Mouse (Mus musculus) CH12.LX (cell line): ENCODE data around the gene Cipc. TPM values are rescaled to one million over a fixed set of nuclear protein-coding genes. Genes with fewer than 3 reads are reported as not detected.
A peak's percentile ranks its signal among the peaks of the same experiment; 100 is the strongest.

Experiments
- DNase-seq: peaks from one replicate; pipeline ENCODE4 v3.0.0-alpha.2; 2013; ENCODE audit errors: extremely low read depth
- H3K27ac ChIP-seq: 2 replicates; pipeline ENCODE4 v1.5.1; 2012; ENCODE audit warnings: low read depth, mild to moderate bottlenecking, control low read depth, moderate library complexity; ENCODE audit not compliant: insufficient read depth
- H3K27me3 ChIP-seq: replicated peaks from 2 replicates; pipeline ENCODE3; 2012; ENCODE audit warnings: inconsistent platforms
- H3K36me3 ChIP-seq, 2 experiments: replicated peaks in 1 of 2; 2 replicates each; pipeline versions ENCODE3 to v1.6.1; 2012; ENCODE audit warnings: inconsistent platforms in 1 of 2, low read length in 1 of 2, mild to moderate bottlenecking in 1 of 2, mixed read lengths in 1 of 2, moderate library complexity in 1 of 2; ENCODE audit not compliant: control insufficient read depth in 1 of 2, insufficient read depth in 1 of 2
- H3K4me1 ChIP-seq, 2 experiments: 2 replicates each; pipeline ENCODE4 v1.6.1; 2012; ENCODE audit warnings: inconsistent platforms in 1 of 2, moderate library complexity in 1 of 2; ENCODE audit not compliant: insufficient read depth in 2 of 2, control insufficient read depth in 1 of 2
- H3K4me2 ChIP-seq: 2 replicates; pipeline ENCODE4 v1.6.1; 2012; ENCODE audit warnings: low read depth, mild to moderate bottlenecking, control low read depth; ENCODE audit not compliant: poor library complexity, insufficient read depth, severe bottlenecking
- H3K4me3 ChIP-seq, 3 experiments: fragments of 150-350 bp in 1 of 3; sonication (generic) in 1 of 3; replicated peaks in 1 of 3; 2 replicates each; pipeline versions ENCODE3 to v1.5.1; 2011 to 2012; ENCODE audit warnings: low read depth in 2 of 3, low read length in 2 of 3, mild to moderate bottlenecking in 2 of 3, moderate library complexity in 2 of 3, control low read depth in 1 of 3, improper control_type of control experiment in 1 of 3, inconsistent platforms in 1 of 3, mixed read lengths in 1 of 3; ENCODE audit not compliant: poor library complexity in 1 of 3
- H3K79me2 ChIP-seq: replicated peaks from 2 replicates; pipeline ENCODE4 v1.6.1; 2012; ENCODE audit warnings: mild to moderate bottlenecking, moderate library complexity; ENCODE audit not compliant: control insufficient read depth, poor library complexity, insufficient read depth, severe bottlenecking; ENCODE audit errors: extremely low read depth
- H3K9ac ChIP-seq: 2 replicates; pipeline ENCODE4 v1.6.1; 2012; ENCODE audit warnings: low read depth, mild to moderate bottlenecking, control low read depth, moderate library complexity; ENCODE audit not compliant: insufficient read depth
- H3K9me3 ChIP-seq: replicated peaks from 2 replicates; pipeline ENCODE3; 2012; ENCODE audit warnings: low read length, inconsistent platforms, mixed read lengths
- BHLHE40 ChIP-seq: IDR thresholded peaks from 2 replicates; pipeline ENCODE4 v1.6.1; 2011; ENCODE audit warnings: mild to moderate bottlenecking, low read depth, low read length, improper control_type of control experiment
- CHD2 ChIP-seq: IDR thresholded peaks from 2 replicates; pipeline ENCODE4 v1.6.1; 2011; ENCODE audit warnings: low read length, improper control_type of control experiment
- CTCF ChIP-seq, 2 experiments: IDR thresholded peaks in 1 of 2; conservative IDR thresholded peaks in 1 of 2; 2 replicates each; pipeline ENCODE4 v1.5.1; 2011 to 2012; ENCODE audit warnings: low read depth in 2 of 2, low read length in 2 of 2, improper control_type of control experiment in 1 of 2, inconsistent platforms in 1 of 2, mild to moderate bottlenecking in 1 of 2, moderate library complexity in 1 of 2
- E2F4 ChIP-seq: IDR thresholded peaks from 2 replicates; pipeline ENCODE4 v1.6.1; 2011; ENCODE audit warnings: low read depth, low read length, improper control_type of control experiment; ENCODE audit not compliant: insufficient replicate concordance
- ELF1 ChIP-seq: IDR thresholded peaks from 2 replicates; pipeline ENCODE4 v1.6.1; 2014; ENCODE audit warnings: low read depth, mild to moderate bottlenecking, inconsistent platforms, low read length, improper control_type of control experiment
- EP300 ChIP-seq: IDR thresholded peaks from 2 replicates; pipeline ENCODE4 v1.6.1; 2011; ENCODE audit warnings: low read length, improper control_type of control experiment
- HCFC1 ChIP-seq: IDR thresholded peaks from 2 replicates; pipeline ENCODE4 v1.6.1; 2012; ENCODE audit warnings: low read depth, mild to moderate bottlenecking, inconsistent platforms, low read length, improper control_type of control experiment
- KAT2A ChIP-seq: IDR thresholded peaks from 2 replicates; pipeline ENCODE4 v1.6.1; 2012; ENCODE audit warnings: low read length, improper control_type of control experiment, inconsistent platforms; ENCODE audit not compliant: insufficient replicate concordance
- MAFK ChIP-seq: IDR thresholded peaks from 2 replicates; pipeline ENCODE4 v1.6.1; 2011; ENCODE audit warnings: low read length, improper control_type of control experiment; ENCODE audit not compliant: insufficient replicate concordance
- MAX ChIP-seq: IDR thresholded peaks from 2 replicates; pipeline ENCODE4 v1.6.1; 2011; ENCODE audit warnings: low read length, improper control_type of control experiment
- MAZ ChIP-seq: IDR thresholded peaks from 2 replicates; pipeline ENCODE4 v1.6.1; 2012; ENCODE audit warnings: low read depth, mild to moderate bottlenecking, inconsistent platforms, low read length, improper control_type of control experiment, moderate library complexity
- MEF2A ChIP-seq: IDR thresholded peaks from 2 replicates; pipeline ENCODE4 v1.6.1; 2014; ENCODE audit warnings: low read depth, mild to moderate bottlenecking, inconsistent platforms, low read length, improper control_type of control experiment, borderline replicate concordance
- MXI1 ChIP-seq: IDR thresholded peaks from 2 replicates; pipeline ENCODE4 v1.6.1; 2011; ENCODE audit warnings: mild to moderate bottlenecking, low read depth, low read length, improper control_type of control experiment
- NELFE ChIP-seq: IDR thresholded peaks from 2 replicates; pipeline ENCODE4 v1.6.1; 2011; ENCODE audit warnings: low read depth, low read length, improper control_type of control experiment
- POLR2A ChIP-seq: IDR thresholded peaks from 2 replicates; pipeline ENCODE4 v1.6.1; 2011; ENCODE audit warnings: low read depth, mild to moderate bottlenecking, improper control_type of control experiment, low read length
- RAD21 ChIP-seq: IDR thresholded peaks from 2 replicates; pipeline ENCODE4 v1.6.1; 2011; ENCODE audit warnings: low read depth, mild to moderate bottlenecking, low read length, improper control_type of control experiment, moderate library complexity
- RCOR1 ChIP-seq: conservative IDR thresholded peaks from 2 replicates; pipeline ENCODE4 v1.6.1; 2012; ENCODE audit warnings: low read depth, mild to moderate bottlenecking, inconsistent platforms, low read length, improper control_type of control experiment
- SIN3A ChIP-seq: IDR thresholded peaks from 2 replicates; pipeline ENCODE4 v1.6.1; 2012; ENCODE audit warnings: low read length, improper control_type of control experiment, inconsistent platforms
- SMC3 ChIP-seq: IDR thresholded peaks from 2 replicates; pipeline ENCODE4 v1.6.1; 2011; ENCODE audit warnings: low read depth, low read length, improper control_type of control experiment
- TBP ChIP-seq: conservative IDR thresholded peaks from 2 replicates; pipeline ENCODE4 v1.6.1; 2011; ENCODE audit warnings: low read depth, low read length, improper control_type of control experiment
- TCF12 ChIP-seq: IDR thresholded peaks from 2 replicates; pipeline ENCODE4 v1.6.1; 2014; ENCODE audit warnings: low read depth, mild to moderate bottlenecking, inconsistent platforms, low read length, improper control_type of control experiment
- UBTF ChIP-seq: IDR thresholded peaks from 2 replicates; pipeline ENCODE4 v1.6.1; 2012; ENCODE audit warnings: low read depth, mild to moderate bottlenecking, inconsistent platforms, low read length, improper control_type of control experiment, moderate library complexity
- USF1 ChIP-seq: IDR thresholded peaks from 2 replicates; pipeline ENCODE4 v1.6.1; 2014; ENCODE audit warnings: low read depth, mild to moderate bottlenecking, inconsistent platforms, low read length, improper control_type of control experiment
- USF2 ChIP-seq: conservative IDR thresholded peaks from 2 replicates; pipeline ENCODE4 v1.6.1; 2011; ENCODE audit warnings: low read depth, low read length, improper control_type of control experiment
- ZKSCAN1 ChIP-seq: IDR thresholded peaks from 2 replicates; pipeline ENCODE4 v1.6.1; 2012; ENCODE audit warnings: low read depth, inconsistent platforms, low read length, improper control_type of control experiment, borderline replicate concordance
- ZNF384 ChIP-seq: IDR thresholded peaks from 2 replicates; pipeline ENCODE4 v1.6.1; 2012; ENCODE audit warnings: low read depth, low read length, improper control_type of control experiment, inconsistent platforms
- dilution Hi-C: fragments of 300-500 bp; cut with MboI; formaldehyde crosslinking; loops from 2 replicates; pipeline ENCODE4 v1.14.3; 2020; ENCODE audit warnings: low sequenced_read_pairs; ENCODE audit not compliant: extremely low pct_unique_long_range_greater_than_20kb, extremely low pct_ligation_motif_present
- in situ Hi-C: fragments of 300-500 bp; cut with MboI; formaldehyde crosslinking; loops from 3 replicates; pipeline ENCODE4 v1.14.3; 2019; ENCODE audit warnings: low sequenced_read_pairs, low pct_ligation_motif_present, low pct_unique_long_range_greater_than_20kb, mixed read lengths
- polyA plus RNA-seq: library from polyadenylated mRNA; unstranded; fragments of >175 nt; gene quantifications from 2 replicates; pipeline ENCODE4 v1.2.1, GENCODE M21; 2012; ENCODE audit warnings: low read depth; ENCODE audit not compliant: insufficient read length
- total RNA-seq, 2 experiments: library from RNA; depleted of rRNA; stranded (reverse); fragments of 300-350 nt in 1 of 2; fragments of >200 nt in 1 of 2; gene quantifications; 2 replicates each; pipeline ENCODE4 v1.2.3; 2012 to 2014

Gene Cipc
- total and polyA plus RNA-seq, 3 experiments, result 15.7 to 20.5 (median 18.7) TPM

GRCm38 (mm10) chr12:86943421-86943820 is 3.4 kb upstream of the Cipc start:
- no peak for DNase-seq
- no peaks in the 10 kb centered on the region for H3K27me3 ChIP-seq
- H3K27ac ChIP-seq, result no peak overlapping the region
- H3K36me3 ChIP-seq, result no peaks in the 10 kb centered on the region
- no peak overlapping the region for H3K4me3 ChIP-seq
- dilution Hi-C loops, result no loop called here
- peaks cover 9% of the 10 kb centered on the region; the same call in 1 of the 2 replicates for H3K79me2 ChIP-seq
- no peak overlapping the region for H3K4me2 ChIP-seq
- H3K9me3 ChIP-seq, result no peaks in the 10 kb centered on the region
- H3K9ac ChIP-seq, result no peak overlapping the region
- in situ Hi-C loops, result no loop called here
- TF ChIP-seq CHD2 (no peak), USF1 (no peak), ZNF384 (no peak), ZKSCAN1 (no peak), MAFK (no peak), RCOR1 (no peak), MAZ (no peak), POLR2A (no peak), USF2 (no peak), HCFC1 (no peak), TCF12 (no peak), MEF2A (no peak)
- peaks cover 4 to 53% of the 10 kb centered on the region in 2 experiments for H3K4me1 ChIP-seq

GRCm38 (mm10) chr12:86945126-86945525 is 1.7 kb upstream of the Cipc start:
- in situ Hi-C loops, result no loop called here

More at GRCm38 (mm10) chr12:86945126-86945525, 1.7 kb upstream of the Cipc start:
- Histone ChIP-seq H3K9ac (no peak overlapping the region), H3K4me2 (peak overlapping the region; percentile 79; the same call in 1 of the 2 replicates), H3K27me3 (no peaks in the 10 kb centered on the region), H3K36me3 (no peaks in the 10 kb centered on the region), H3K27ac (no peak overlapping the region), H3K4me1 (peaks cover 4 to 55% of the 10 kb centered on the region in 2 experiments), H3K4me3 (no peak overlapping the region), H3K9me3 (no peaks in the 10 kb centered on the region), H3K79me2 (peaks cover 17% of the 10 kb centered on the region; the same call in 1 of the 2 replicates)
- TF ChIP-seq USF2 (no peak), ELF1 (no peak), BHLHE40 (no peak), TCF12 (no peak), EP300 (no peak), ZNF384 (no peak), UBTF (no peak), KAT2A (no peak), SMC3 (peak; percentile 86), TBP (no peak), HCFC1 (no peak), MXI1 (no peak), E2F4 (no peak), NELFE (no peak), ZKSCAN1 (no peak), SIN3A (no peak), MAX (no peak), CTCF (conservative IDR thresholded peaks at IDR 0.05 in 1 of 2, IDR thresholded peaks at IDR 0.05 in 1 of 2; ENCODE audit: low read depth in 2 of 2, low read length in 2 of 2) (peak; percentile 53 to 91), USF1 (no peak), RAD21 (peak; percentile 86), POLR2A (no peak), MAFK (no peak)
- DNase-seq, result peak; percentile 86
- dilution Hi-C loops, result no loop called here
